ENCODE assay signal across 12 mouse cellular contexts in the genomic region with DNA sequence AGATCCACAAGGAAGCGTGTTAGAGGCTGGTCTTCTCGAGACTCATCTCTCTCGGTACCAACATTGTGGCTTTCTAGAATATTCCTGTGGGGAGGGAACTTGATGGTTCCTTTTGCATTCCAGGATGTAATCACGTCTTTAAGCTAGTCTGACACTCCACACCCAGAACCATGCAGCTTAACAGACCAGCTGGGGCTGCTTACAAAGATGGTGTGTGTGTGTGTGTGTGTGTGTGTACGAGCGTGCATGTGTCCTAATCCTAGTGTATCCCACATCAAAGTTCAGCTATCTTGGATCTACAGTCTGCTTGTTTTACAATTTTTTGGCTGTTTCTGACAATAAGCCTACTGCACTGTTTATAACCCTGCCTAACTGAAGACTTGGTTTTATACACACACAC.
"Had no signal": no experiment of that assay in that cellular context is flagged by ENCODE, and none has a peak within 500 bp of the region (broad histone marks: within the 10 kb centered on the region; RNA-seq: fewer than 3 reads in every experiment).

No protein-coding gene starts in this region.

- H3K4me3 ChIP-seq: layer of hippocampus, adult 2 months; liver, embryonic 13.5 days; neural tube, embryonic 13.5 days had no signal

- H3K27me3 ChIP-seq: liver, embryonic 13.5 days; neural tube, embryonic 13.5 days had no signal

- DNase-seq: kidney, adult 11 months; kidney, postnatal 10 days; kidney, postnatal 4 days; liver; liver, embryonic 13.5 days; liver, postnatal 0 days; retina, postnatal 1 day; right cerebral cortex, postnatal 4 days; thymus, postnatal 4 days had no signal

- H3K36me3 ChIP-seq: liver, embryonic 13.5 days; neural tube, embryonic 13.5 days had no signal

- H3K9ac ChIP-seq: liver, embryonic 13.5 days; liver, postnatal 0 days; neural tube, embryonic 13.5 days had no signal

- H3K9me3 ChIP-seq: liver, embryonic 13.5 days; neural tube, embryonic 13.5 days had no signal

- H3K4me1 ChIP-seq: neural tube, embryonic 13.5 days had no signal

- H3K27ac ChIP-seq: layer of hippocampus, adult 2 months; liver, embryonic 13.5 days; neural tube, embryonic 13.5 days had no signal

- ATAC-seq: liver, postnatal 0 days; midbrain, embryonic 16.5 days had no signal

- H3K4me2 ChIP-seq: liver, embryonic 13.5 days; neural tube, embryonic 13.5 days had no signal
